Mouse (Mus musculus) embryo, embryonic 10 days (tissue): Measurements from ENCODE around the gene Slc6a12.
A peak's percentile ranks its signal among the peaks of the same experiment; 100 is the strongest.

Experiments used
- DNase-seq: peaks from one replicate; pipeline ENCODE4 v3.0.0-alpha.2; 2015; ENCODE audit warnings: low spot score

The Slc6a12 gene

GRCm38 (mm10) chr6:121343026-121343770 is at the start of gene Slc6a12:
TSS of gene Slc6a12 (plus strand) at chr6:121343076.
- DNase-seq, result no peak

- no peak for DNase-seq
These were observed 43.6 kb upstream of the Slc6a12 start for GRCm38 (mm10) chr6:121299317-121299716.

DNA sequence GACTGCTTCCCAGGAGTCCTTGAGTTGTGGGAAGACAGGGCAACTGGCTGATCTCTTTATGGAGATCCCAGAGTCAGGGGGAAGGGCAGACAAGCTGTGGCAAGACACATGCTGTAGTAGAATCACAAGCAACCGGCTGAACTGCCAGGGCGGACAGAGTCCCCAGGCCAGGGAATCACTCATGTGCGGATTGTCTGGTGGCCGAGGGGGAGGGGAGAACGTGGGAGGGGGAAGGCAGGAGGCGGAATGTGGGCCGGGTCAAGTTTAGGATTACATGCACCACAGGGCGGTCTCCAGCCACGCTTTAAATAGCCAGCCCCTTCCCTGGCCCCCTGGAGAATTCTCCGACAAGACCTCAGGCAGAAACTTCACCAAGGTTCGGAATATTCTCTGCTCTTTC is 42.9 kb upstream of the Slc6a12 start, which contains the start of gene Slc6a13:
TSS of gene Slc6a13 (plus strand) at position 274 of the 400 bp plus-strand sequence.
- peak; percentile 86 for DNase-seq

DNA sequence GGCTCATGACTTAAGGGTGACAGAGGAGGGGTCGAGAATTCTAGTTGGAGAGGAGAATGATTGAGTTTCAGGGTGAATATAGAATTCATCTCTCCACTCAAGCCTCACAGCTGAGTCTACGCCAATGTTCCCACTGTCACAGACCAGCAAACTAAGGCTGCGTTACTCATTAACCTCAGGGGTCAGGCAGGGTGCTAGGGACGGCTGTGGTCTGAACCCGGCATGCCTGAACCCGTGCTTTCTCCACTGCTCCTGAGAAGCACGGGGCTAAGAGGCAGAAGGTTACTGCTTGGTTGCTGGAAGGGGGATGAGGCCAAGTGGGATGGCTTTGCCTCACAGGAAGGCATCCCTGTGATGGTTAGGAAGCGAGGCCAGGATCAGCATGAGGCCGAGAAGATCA is 42.4 kb upstream of the Slc6a12 start:
- peak; percentile 18 for DNase-seq

- no peak for DNase-seq
These were observed 39.2 kb upstream of the Slc6a12 start for GRCm38 (mm10) chr6:121303466-121304220.

DNA sequence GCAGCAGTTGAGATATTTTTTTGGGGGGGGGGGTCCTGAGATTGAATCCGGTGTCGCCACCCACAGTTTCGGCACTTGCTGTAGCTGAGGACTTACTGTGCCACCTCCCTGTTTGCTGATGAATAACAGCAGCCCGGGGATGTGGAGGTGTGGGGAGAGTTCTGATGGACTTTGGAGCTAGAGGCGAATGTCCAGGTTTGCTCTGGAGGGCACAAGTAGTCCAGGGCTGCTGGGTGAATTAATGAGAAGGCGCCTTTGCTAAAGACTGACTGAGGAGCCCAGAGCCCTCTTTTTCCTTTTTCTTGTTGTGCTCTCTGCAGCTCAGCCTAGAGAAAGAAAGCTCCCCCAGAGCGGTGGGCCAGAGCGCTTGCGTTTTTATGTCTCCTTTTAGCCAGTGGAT is 38.2 kb upstream of the Slc6a12 start:
- no peak for DNase-seq

- DNase-seq, result no peak
These were observed 37.3 kb upstream of the Slc6a12 start for GRCm38 (mm10) chr6:121305571-121305970.

- DNase-seq, result no peak
These were observed 31.9 kb upstream of the Slc6a12 start for GRCm38 (mm10) chr6:121310984-121311383.

GRCm38 (mm10) chr6:121319099-121319498 is 23.8 kb upstream of the Slc6a12 start:
- no peak for DNase-seq

GRCm38 (mm10) chr6:121322381-121323110 is 20.3 kb upstream of the Slc6a12 start:
- no peak for DNase-seq

DNA sequence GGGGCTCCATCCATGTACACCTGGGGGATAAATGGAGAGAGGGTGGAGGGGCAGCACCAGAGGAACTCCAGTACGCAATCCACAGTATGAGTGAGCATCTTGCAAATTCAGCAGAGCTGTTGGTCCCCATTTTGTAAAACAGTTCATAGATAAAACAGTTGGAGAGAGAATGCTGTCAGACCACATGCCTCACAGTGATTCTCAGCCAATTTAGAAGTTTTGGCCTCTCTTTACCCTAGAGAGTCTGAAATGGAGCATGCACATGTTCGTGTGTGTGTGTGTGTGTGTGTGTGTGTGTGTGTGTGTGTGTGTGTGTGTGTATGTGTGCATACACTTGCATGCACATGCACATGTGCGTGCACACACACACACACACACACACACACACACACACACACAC is 17.6 kb upstream of the Slc6a12 start:
- no peak for DNase-seq

DNA sequence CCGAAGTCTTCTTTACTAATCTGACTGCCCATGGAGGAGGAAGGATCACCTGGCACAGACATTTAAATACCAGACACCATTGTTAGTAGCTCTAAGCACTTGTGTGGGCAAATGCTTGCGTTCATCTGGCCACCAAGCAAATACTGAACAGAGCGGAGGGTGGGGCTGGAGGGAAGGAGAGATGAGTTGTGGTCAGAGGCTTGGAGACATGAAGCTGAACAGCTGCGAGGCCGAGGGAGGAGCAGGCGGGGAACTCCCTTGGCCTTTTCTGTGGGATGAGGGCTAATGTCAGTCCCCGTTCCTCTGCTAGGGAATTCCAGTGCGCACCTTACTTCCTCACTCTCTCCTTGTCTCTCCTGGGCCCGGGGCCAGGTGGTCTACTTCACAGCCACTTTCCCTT is 17.1 kb upstream of the Slc6a12 start:
- no peak for DNase-seq

GRCm38 (mm10) chr6:121326486-121327069 is 16.3 kb upstream of the Slc6a12 start:
- DNase-seq, result peak; percentile 57

DNA sequence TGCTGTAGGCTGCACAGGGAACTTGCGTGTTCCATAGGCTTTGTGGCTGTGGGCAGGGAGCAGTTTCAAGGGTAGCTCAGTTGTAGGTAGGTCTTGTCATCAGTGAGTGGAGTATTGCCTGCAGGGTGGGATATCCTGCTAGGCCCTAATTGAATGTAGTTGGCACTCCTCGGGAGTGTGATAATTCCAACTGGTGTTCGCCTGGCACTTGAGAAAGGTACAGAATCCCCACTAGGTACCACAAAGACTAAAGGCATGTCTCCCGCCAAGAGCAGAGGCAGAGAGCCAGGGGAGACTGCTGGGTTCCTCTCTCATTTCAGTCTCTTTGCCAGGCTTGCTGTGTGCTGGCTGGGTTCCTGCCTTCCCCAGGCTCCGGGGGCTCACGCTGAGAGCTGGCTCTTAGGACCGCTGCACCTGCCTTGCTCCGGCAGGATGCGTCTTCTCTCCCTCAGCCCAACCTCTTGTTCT is 14.4 kb upstream of the Slc6a12 start:
- DNase-seq, result no peak

DNA sequence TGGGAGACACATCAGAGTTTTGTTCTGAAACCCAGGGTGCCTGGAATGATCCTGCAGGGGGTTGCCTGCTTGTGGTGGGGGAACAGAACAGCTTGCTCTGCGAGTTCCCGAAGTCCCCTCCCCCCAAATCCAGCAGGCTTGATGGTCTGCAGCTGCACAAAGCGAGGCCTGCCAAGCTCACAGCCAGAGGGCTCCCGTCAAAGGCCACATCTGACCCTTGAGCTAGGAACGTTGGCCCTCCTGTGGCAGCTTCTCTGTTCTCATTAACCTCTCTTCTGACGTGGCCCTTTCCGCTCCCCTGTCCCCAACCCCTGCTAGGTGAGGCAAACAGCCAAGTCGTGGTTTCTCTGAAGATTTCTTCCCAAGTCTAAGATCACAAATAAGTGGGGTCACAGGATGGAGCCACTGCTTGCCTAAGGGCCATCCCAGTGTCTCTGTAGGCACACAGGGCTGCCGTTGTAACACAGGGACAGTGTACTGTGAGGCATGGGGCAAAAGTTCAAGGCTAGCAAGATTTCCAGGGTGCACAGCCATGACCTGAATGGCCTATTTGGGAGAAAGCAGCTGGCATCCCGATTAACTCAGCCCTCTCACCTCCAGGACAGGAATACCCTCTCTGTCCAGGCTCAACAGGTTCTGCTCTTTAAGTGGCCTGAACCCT is 12.9 kb upstream of the Slc6a12 start:
- peak; percentile 81 for DNase-seq

GRCm38 (mm10) chr6:121335841-121336240 is 7.0 kb upstream of the Slc6a12 start:
- no peak for DNase-seq

DNA sequence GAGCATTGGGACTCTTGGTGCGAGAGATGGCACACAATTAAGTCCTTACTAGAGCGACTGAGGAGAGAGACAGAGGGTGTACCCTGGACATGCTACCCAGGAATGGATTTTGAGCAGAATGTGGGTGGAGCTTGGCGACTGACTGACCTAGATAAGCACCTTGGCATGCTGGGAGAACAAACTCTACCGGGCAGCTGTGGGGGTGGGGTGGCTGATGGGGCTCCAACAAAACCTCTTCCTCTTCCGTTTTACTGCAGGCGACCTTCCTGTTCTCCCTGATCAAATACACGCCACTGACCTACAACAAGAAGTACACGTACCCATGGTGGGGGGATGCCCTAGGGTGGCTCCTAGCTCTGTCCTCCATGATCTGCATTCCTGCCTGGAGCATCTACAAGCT is 6.3 kb upstream of the Slc6a12 start:
- no peak for DNase-seq

DNA sequence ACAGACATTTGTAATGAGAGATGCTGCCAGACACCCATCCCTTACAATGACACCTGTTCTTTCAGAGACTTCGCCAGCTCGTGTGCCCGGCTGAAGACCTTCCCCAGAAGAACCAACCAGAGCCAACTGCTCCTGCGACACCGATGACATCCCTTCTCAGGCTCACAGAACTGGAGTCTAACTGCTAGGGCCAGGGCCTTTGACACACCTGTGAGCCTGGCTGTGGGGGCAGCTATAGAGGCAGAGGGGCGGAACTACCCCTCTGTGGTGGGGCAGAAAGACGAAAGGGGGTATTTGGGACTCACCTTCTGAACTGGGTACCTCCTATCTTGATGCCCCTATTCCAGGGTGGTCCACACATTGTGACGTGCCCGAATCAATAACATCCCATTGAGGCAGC is 5.6 kb upstream of the Slc6a12 start:
- no peak for DNase-seq

DNA sequence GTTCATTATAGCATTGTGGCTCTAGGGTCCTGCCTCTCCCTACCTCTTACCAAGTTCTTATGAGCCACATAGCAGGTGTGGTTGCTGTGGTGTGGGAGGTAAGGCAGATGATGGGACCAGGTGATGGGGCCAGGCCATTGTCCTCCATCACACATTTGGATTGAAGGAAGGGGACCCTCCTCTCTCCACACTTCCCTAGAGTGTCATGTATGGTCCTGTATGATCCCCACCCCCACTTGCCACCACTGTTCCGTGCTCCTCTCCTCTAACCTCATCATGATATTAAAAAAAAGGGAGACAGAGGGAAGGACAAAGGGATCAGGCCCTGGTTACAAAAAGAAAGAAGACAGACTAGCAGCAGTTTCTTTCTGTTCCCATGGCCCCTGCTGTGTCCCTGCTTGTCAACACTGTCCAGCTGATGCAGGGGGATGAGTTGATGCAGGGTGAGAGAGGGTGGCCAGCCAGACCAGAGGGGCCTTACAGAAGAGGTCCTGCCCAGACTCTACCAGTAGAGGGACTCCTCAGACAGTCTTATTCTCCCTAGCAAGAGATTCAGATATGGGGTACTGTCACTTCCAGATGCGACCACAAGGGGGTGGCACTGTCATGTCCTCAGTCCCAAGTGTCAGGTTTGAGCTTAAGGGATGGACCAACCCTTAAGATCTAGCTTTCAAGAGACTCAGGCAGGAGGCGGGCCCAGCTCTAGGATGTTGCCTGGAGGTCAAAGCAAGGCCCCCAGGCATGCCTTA is 4.9 kb upstream of the Slc6a12 start:
- DNase-seq, result peak; percentile 94

DNA sequence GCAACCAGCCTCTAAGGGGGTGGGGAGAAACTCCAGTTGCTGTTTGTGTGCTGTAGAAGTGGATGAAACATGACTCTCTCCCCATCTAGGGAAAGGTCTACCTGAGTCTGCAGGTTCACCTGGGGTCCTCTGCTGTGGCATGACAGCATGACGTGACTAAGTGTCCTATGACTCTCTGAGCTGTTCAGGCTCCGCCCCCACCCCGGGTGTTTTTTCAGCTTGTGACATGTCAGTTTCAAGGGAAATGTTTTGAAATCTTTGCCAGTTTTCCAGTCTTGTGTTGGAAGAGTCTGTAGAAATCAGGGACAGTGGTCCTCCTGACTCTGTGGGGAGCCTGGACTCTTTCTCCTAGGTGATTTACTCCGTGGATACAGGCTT is 4.4 kb upstream of the Slc6a12 start:
- no peak for DNase-seq

GRCm38 (mm10) chr6:121341650-121342049 is 1.2 kb upstream of the Slc6a12 start:
- no peak for DNase-seq
